In the genomic region with DNA sequence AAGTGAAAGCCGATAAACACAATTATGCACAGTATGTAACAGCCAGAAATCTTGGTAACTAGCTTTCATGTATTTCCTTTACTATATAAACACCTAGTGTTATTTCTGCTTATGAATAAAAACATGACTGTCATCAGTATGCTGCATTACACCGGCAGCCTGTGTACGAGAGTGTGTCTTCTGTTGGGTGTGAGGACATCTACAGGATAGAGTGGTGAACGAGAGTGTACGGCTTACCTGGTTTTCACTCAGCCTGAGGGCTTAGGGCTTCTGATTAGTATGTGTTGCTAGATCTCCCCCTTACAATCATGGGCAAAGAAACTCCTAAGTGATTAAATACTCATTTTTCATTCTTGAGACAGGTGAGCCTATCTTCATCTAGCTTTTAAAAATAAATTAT, we compare ENCODE assay signal across 24 mouse cellular contexts. TPM values are rescaled to one million over a fixed set of nuclear protein-coding genes. Genes with fewer than 3 reads are reported as not detected.
"Had no signal": no experiment of that assay in that cellular context is flagged by ENCODE, and none has a peak within 500 bp of the region (broad histone marks: within the 10 kb centered on the region; RNA-seq: fewer than 3 reads in every experiment).

No protein-coding gene starts in this region.

- H3K27me3 ChIP-seq: kidney, embryonic 15.5 days; liver, embryonic 13.5 days; stomach, embryonic 15.5 days had no signal

- DNase-seq: kidney, adult 11 months; kidney, adult 8-10 months; kidney, postnatal 10 days; kidney, postnatal 36 days; layer of hippocampus, postnatal 36 days; liver, embryonic 13.5 days; lung, adult 2 months; lung, postnatal 14 days; lung, postnatal 4 days; midbrain, embryonic 14.5 days; retina, postnatal 1 day; right cerebral cortex, postnatal 25 days; spleen, adult 18-20 months; thymus, postnatal 25 days had no signal

- H3K4me1 ChIP-seq: kidney, embryonic 15.5 days; liver, embryonic 13.5 days; stomach, embryonic 15.5 days had no signal

- H3K9me3 ChIP-seq: kidney, embryonic 15.5 days; liver, embryonic 13.5 days; stomach, embryonic 15.5 days had no signal

- H3K9ac ChIP-seq: kidney, embryonic 15.5 days; liver, embryonic 13.5 days; stomach, embryonic 15.5 days had no signal

- H3K4me3 ChIP-seq: kidney, embryonic 15.5 days; left cerebral cortex, adult 2 months; liver, embryonic 13.5 days; stomach, embryonic 15.5 days had no signal

- H3K36me3 ChIP-seq: kidney, embryonic 15.5 days; liver, embryonic 13.5 days; stomach, embryonic 15.5 days had no signal

- H3K4me2 ChIP-seq: kidney, embryonic 15.5 days; liver, embryonic 13.5 days; stomach, embryonic 15.5 days had no signal

- H3K27ac ChIP-seq: kidney, embryonic 15.5 days; left cerebral cortex, adult 2 months; liver, embryonic 13.5 days; stomach, embryonic 15.5 days had no signal

RNA-seq across cellular contexts. Expression of a gene that starts 12.4 kb away (rescaled TPM):
- polyA plus RNA-seq: kidney, embryonic 15.5 days; limb, embryonic 11.5 days; limb, embryonic 14.5 days; liver, adult 2 months; liver, embryonic 13.5 days; liver, embryonic 16.5 days; lung, adult 2 months; lung, embryonic 16.5 days; midbrain, embryonic 14.5 days; neural tube, embryonic 11.5 days; stomach, embryonic 15.5 days; thymus, postnatal 0 days had no signal

RNA-seq across cellular contexts. Expression of a gene that starts 21.8 kb away (rescaled TPM):
- polyA plus RNA-seq: kidney, embryonic 15.5 days; limb, embryonic 11.5 days; limb, embryonic 14.5 days; liver, adult 2 months; liver, embryonic 13.5 days; liver, embryonic 16.5 days; lung, adult 2 months; lung, embryonic 16.5 days; midbrain, embryonic 14.5 days; neural tube, embryonic 11.5 days; stomach, embryonic 15.5 days; thymus, postnatal 0 days had no signal
